Mouse (Mus musculus): ENCODE data around the gene Hoxc4. TPM values are rescaled to one million over a fixed set of nuclear protein-coding genes. Genes with fewer than 3 reads are reported as not detected.

Hoxc4 gene
- polyA plus RNA-seq, 1 experiment from 2014 or later, result 5.9 TPM

DNA sequence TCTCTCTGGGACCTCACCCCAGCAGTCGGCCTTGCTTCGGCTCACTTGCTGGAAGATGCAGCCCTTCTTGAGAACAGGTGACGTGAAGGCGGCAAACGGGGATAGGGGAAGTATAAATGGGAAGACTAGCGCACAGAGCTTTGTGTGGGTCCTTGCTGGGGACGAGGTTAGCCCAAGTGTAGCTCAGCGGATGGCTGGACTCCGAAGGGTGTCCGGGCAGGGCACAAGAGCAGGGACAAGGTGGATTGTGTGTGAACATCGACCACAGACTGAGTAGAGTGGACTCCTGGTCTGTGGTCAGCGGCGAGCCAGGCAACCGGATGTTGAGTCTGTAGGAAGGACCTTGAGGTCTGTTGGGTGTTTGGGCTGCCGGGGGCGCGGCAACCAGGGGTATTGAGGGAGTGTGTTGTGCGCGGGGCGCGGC is 43.0 kb upstream of the Hoxc4 start:
- TF ChIP-seq CTCF (IDR thresholded peaks at IDR 0.05; ENCODE audit: low read depth), result no peak
- Histone ChIP-seq H3K4me2 (ENCODE audit: low read length) (peak overlapping the region; percentile 90), H3K4me3 (replicated peaks; ENCODE audit: low read depth, low read length) (peak overlapping the region; percentile 51), H3K27me3 (ENCODE audit: insufficient read depth, low read length) (no peaks in the 10 kb centered on the region), H3K9me3 (replicated peaks; ENCODE audit: low read length) (no peaks in the 10 kb centered on the region), H3K27ac (peak overlapping the region; percentile 91), H3K9ac (ENCODE audit: low read depth, low read length) (peak overlapping the region; percentile 83), H3K4me1 (replicated peaks; ENCODE audit: insufficient read depth, low read length) (peaks cover 21% of the 10 kb centered on the region), H3K36me3 (ENCODE audit: insufficient read depth, low read length) (no peaks in the 10 kb centered on the region)
- 1% methylated on average over 21 of the region's 21 CpGs for WGBS
- peak; percentile 50; the same call in 1 of the 2 replicates for ATAC-seq (replicated peaks; ENCODE audit: low FRiP score, low read depth)
- no peak for DNase-seq (ENCODE audit: low spot score)

DNA sequence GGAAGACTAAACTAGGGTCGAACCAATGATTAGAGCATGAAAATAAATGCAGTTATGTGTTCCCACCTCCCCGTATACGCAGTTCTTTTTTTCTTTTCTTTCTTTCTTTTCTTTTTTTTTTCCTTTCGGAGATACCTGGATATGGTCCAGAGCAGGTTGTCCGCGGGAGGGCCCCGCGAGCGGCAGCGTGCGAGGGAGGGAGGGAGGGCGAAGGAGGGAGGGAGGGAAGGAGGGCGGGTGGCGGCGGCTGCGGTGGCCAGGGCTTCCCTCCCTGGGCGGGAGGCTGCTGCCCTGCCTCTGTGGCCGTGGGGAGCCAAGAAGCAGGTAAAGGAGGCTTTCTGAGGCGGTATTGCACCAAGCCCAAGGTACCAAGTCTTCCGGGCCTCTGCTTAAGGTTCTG is 42.6 kb upstream of the Hoxc4 start, which contains the start of gene Hoxc9:
Hoxc9 (plus strand) TSS at position 269 of the 400 bp plus-strand sequence.
- peak within 1 kb of the TSS; percentile 51 for H3K4me3 ChIP-seq (replicated peaks; ENCODE audit: low read depth, low read length)
- no peak for ATAC-seq (replicated peaks; ENCODE audit: low FRiP score, low read depth)
- no peak for DNase-seq (ENCODE audit: low spot score)
- H3K4me1 ChIP-seq (replicated peaks; ENCODE audit: insufficient read depth, low read length), result peaks cover 21% of the 10 kb centered on the region
- no peaks in the 10 kb centered on the region for H3K9me3 ChIP-seq (replicated peaks; ENCODE audit: low read length)
- H3K9ac ChIP-seq (ENCODE audit: low read depth, low read length), result peak within 1 kb of the TSS; percentile 83
- H3K27ac ChIP-seq, result peak within 1 kb of the TSS; percentile 91
- H3K27me3 ChIP-seq (ENCODE audit: insufficient read depth, low read length), result no peaks in the 10 kb centered on the region
- no peak for TF ChIP-seq CTCF (IDR thresholded peaks at IDR 0.05; ENCODE audit: low read depth)
- peak within 1 kb of the TSS; percentile 90 for H3K4me2 ChIP-seq (ENCODE audit: low read length)
- H3K36me3 ChIP-seq (ENCODE audit: insufficient read depth, low read length), result no peaks in the 10 kb centered on the region
- 2% methylated on average over 10 of the region's 20 CpGs for WGBS

DNA sequence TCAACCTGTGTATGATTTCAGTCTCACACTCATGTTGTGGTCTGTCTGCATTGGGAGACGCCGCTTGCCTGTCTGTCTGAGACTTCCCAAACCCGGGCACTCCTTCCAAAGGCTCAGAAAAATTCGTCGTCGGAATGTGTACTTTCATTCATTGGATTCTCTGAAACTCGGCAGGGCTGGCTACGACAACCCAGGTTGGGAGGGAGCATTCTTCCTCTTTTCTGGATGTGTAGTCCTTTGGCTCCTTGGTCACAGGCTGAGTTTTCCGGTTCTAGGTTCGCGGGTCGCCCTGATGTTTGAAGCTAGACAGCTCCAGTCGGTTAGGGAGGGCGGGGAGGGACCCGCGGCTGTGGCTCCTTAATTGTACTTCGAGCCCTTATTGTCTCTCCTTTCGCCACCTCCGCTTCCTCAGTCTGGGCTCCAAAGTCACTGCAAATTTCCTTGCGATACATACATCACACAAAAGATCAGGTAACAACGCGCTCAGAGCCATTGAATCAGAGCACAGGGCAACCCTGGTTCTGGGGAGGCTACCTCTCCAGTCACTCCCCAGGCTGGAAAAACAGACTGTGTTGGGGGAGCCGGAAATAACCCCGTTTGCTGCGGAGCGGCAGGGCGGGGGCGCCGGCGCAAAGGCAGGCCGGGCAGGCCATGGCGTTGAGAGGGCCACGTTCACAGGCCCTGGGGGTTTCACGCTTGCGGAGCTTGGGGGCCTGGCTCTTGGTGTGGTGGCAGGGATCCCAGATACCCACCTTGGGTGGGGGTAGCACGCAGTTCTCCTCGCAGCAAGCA is 41.9 kb upstream of the Hoxc4 start:
- TF ChIP-seq CTCF (IDR thresholded peaks at IDR 0.05; ENCODE audit: low read depth), result no peak
- Histone ChIP-seq H3K9me3 (replicated peaks; ENCODE audit: low read length) (no peaks in the 10 kb centered on the region), H3K27ac (peak overlapping the region; percentile 91), H3K36me3 (ENCODE audit: insufficient read depth, low read length) (no peaks in the 10 kb centered on the region), H3K4me2 (ENCODE audit: low read length) (peak overlapping the region; percentile 90), H3K27me3 (ENCODE audit: insufficient read depth, low read length) (no peaks in the 10 kb centered on the region), H3K9ac (ENCODE audit: low read depth, low read length) (peak overlapping the region; percentile 83), H3K4me3 (replicated peaks; ENCODE audit: low read depth, low read length) (peak overlapping the region; percentile 51), H3K4me1 (replicated peaks; ENCODE audit: insufficient read depth, low read length) (peaks cover 17% of the 10 kb centered on the region)
- WGBS, result under 1% methylated on average over 37 of the region's 37 CpGs
- ATAC-seq (replicated peaks; ENCODE audit: low FRiP score, low read depth) (no peak), DNase-seq (ENCODE audit: low spot score) (no peak)

DNA sequence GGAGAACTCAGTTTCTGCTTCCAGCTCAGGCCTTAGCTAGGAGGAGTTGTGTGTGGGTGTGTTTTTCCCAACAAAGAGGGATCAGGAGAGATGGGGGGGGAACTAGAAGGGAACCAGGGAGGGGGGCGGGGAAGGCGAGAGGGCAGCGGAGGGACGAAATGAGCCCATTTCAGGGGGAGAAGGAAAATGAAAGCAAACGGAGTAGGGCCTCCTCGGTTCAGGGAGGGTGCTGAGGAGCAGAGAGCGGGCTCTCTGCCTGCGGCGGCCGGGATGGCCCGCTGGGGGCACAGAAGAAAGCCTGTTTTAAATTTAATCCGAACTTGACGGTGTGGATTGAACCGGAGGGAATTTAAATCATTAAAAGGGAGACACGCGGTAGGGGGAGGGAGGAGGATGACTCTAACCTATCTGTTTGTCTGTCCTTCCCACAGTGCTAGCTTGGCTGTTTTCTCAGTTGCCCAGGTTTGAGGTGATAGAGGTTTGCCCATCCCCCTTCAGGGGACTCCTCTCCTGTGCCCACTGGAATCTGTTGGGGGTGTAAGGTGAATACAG is 41.2 kb upstream of the Hoxc4 start:
- peaks cover 16% of the 10 kb centered on the region for H3K4me1 ChIP-seq (replicated peaks; ENCODE audit: insufficient read depth, low read length)

DNA sequence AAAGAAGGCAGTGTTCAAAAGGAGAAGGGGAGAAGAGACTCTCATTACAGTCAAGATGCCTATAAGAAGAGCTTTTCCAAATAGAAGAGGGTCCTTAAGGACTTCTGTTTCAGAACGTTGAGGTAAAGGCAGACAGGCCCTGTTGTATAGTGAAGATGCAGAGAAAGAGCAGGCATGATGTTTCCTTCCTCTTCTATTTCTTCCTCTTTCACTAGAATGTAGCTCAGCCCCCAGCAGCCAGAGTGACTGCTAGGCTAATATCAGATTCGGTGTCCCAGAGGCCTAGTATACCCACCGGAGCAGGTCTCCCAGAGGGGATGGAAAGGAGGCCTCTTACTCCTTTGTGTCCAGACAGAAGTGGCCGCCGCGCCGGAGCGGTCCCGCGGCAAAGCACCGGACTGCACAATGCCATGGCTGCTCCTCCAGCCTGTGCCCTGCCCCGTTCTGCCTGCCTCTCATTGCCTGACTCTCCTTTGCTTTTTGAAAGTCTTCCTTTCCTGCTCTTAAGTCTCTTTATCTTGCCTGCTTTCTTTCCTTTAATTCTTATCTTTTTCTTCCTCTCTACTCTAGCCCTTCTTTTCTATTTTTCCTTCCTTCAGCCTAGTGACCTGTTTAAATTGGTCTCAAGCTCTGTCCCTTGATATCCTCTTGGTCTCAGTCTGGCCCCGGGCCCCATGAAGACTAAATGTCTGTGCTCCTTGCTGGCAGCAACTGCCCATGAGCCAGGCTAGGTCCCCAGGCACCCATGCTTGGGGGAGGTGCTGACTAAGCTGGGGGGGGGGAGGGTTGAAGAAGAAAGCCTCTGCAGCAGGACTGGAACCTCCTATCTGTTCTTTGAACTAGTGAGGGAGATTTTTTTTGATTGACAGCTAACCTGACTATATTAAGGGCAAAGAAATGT is 39.9 kb upstream of the Hoxc4 start:
- Histone ChIP-seq H3K27ac (peak overlapping the region; percentile 91), H3K4me1 (replicated peaks; ENCODE audit: insufficient read depth, low read length) (peaks cover 14% of the 10 kb centered on the region), H3K9me3 (replicated peaks; ENCODE audit: low read length) (no peaks in the 10 kb centered on the region), H3K9ac (ENCODE audit: low read depth, low read length) (peak overlapping the region; percentile 83), H3K27me3 (ENCODE audit: insufficient read depth, low read length) (no peaks in the 10 kb centered on the region), H3K36me3 (ENCODE audit: insufficient read depth, low read length) (no peaks in the 10 kb centered on the region), H3K4me2 (ENCODE audit: low read length) (peak overlapping the region; percentile 90), H3K4me3 (replicated peaks; ENCODE audit: low read depth, low read length) (peak overlapping the region; percentile 51)
- ATAC-seq (replicated peaks; ENCODE audit: low FRiP score, low read depth) (no peak), DNase-seq (ENCODE audit: low spot score) (no peak)
- 6% methylated on average over 13 of the region's 13 CpGs for WGBS
- no peak for TF ChIP-seq CTCF (IDR thresholded peaks at IDR 0.05; ENCODE audit: low read depth)

More for the DNA sequence above, 41.2 kb upstream of the Hoxc4 start:
- Histone ChIP-seq H3K9me3 (replicated peaks; ENCODE audit: low read length) (no peaks in the 10 kb centered on the region), H3K9ac (ENCODE audit: low read depth, low read length) (peak overlapping the region; percentile 83), H3K27ac (peak overlapping the region; percentile 91), H3K4me3 (replicated peaks; ENCODE audit: low read depth, low read length) (peak overlapping the region; percentile 51), H3K4me2 (ENCODE audit: low read length) (peak overlapping the region; percentile 90), H3K27me3 (ENCODE audit: insufficient read depth, low read length) (no peaks in the 10 kb centered on the region), H3K36me3 (ENCODE audit: insufficient read depth, low read length) (no peaks in the 10 kb centered on the region)
- DNase-seq (ENCODE audit: low spot score) (no peak), ATAC-seq (replicated peaks; ENCODE audit: low FRiP score, low read depth) (no peak)
- WGBS, result 2% methylated on average over 16 of the region's 16 CpGs
- no peak for TF ChIP-seq CTCF (IDR thresholded peaks at IDR 0.05; ENCODE audit: low read depth)

DNA sequence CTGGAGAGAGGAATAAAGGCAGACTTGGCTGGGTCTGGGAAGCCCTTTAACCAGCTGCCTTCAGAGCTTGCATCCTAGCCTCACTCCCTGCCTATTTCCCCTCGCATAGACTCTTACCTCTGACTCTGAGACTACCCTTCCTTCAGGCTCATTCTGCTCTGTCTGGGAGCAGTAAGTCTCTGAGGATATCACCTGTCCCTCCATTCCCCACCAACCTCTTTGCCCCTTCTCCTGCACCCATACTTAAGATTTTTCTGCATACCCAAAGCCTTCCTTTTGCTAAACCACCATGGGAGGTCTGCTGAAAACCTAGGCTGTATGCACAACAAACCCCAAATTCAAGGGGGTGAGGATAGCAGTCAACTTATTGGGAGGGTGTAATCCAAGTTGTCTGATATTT is 38.8 kb upstream of the Hoxc4 start:
- peak overlapping the region; percentile 97; the same call in 1 of the 2 replicates for H3K9ac ChIP-seq (ENCODE audit: low read depth, low read length)
- peaks cover 19% of the 10 kb centered on the region for H3K4me1 ChIP-seq (replicated peaks; ENCODE audit: insufficient read depth, low read length)
- 4% methylated on average over 1 of the region's 1 CpGs for WGBS
- TF ChIP-seq CTCF (IDR thresholded peaks at IDR 0.05; ENCODE audit: low read depth), result no peak
- no peaks in the 10 kb centered on the region for H3K27me3 ChIP-seq (ENCODE audit: insufficient read depth, low read length)
- peak overlapping the region; percentile 90 for H3K4me2 ChIP-seq (ENCODE audit: low read length)
- H3K27ac ChIP-seq, result peak overlapping the region; percentile 96; the same call in 1 of the 2 replicates
- no peaks in the 10 kb centered on the region for H3K36me3 ChIP-seq (ENCODE audit: insufficient read depth, low read length)
- ATAC-seq (replicated peaks; ENCODE audit: low FRiP score, low read depth) (no peak), DNase-seq (ENCODE audit: low spot score) (no peak)
- H3K4me3 ChIP-seq (replicated peaks; ENCODE audit: low read depth, low read length), result peak overlapping the region; percentile 77
- H3K9me3 ChIP-seq (replicated peaks; ENCODE audit: low read length), result no peaks in the 10 kb centered on the region
